Mouse (Mus musculus): ENCODE data around the gene Chd5. TPM values are rescaled to one million over a fixed set of nuclear protein-coding genes. Genes with fewer than 3 reads are reported as not detected.

The Chd5 gene
- polyA plus RNA-seq, 1 experiment from 2014 or later = 0.03 TPM

GRCm38 (mm10) chr4:152355672-152356071 is 17.2 kb downstream of the Chd5 start:
- Histone ChIP-seq H3K36me3 (ENCODE audit: inconsistent target) (no peaks in the 10 kb centered on the region), H3K79me2 (ENCODE audit: inconsistent target) (no peaks in the 10 kb centered on the region), H3K4me3 (ENCODE audit: inconsistent target) (no peak overlapping the region), H3K27ac (no peak overlapping the region)
- WGBS (ENCODE audit: missing documents) = 90% methylated on average over 7 of the region's 7 CpGs

GRCm38 (mm10) chr4:152359700-152360099 is 21.2 kb downstream of the Chd5 start:
- Histone ChIP-seq H3K4me3 (ENCODE audit: inconsistent target) (no peak overlapping the region), H3K79me2 (ENCODE audit: inconsistent target) (no peaks in the 10 kb centered on the region), H3K36me3 (ENCODE audit: inconsistent target) (no peaks in the 10 kb centered on the region), H3K27ac (no peak overlapping the region)
- 26% methylated on average over 10 of the region's 11 CpGs for WGBS (ENCODE audit: missing documents)

DNA sequence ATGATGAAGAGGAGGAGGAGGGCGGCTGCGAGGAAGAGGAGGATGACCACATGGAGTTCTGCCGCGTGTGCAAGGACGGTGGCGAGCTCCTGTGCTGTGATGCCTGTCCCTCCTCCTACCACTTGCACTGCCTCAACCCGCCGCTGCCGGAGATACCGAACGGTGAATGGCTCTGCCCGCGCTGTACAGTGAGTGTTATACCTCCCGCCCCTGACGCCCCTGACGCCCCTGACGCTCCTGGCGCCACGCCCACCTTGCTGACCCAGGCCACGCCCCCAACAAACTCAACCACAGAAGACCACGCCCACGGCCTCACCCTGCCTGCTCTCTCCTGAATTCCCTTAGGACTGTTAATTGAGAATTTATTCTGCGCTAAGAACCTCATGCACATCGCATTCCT is 22.4 kb downstream of the Chd5 start:
- H3K4me3 ChIP-seq (ENCODE audit: inconsistent target) = no peak overlapping the region
- H3K36me3 ChIP-seq (ENCODE audit: inconsistent target) = no peaks in the 10 kb centered on the region
- no peak overlapping the region for H3K27ac ChIP-seq
- H3K79me2 ChIP-seq (ENCODE audit: inconsistent target) = no peaks in the 10 kb centered on the region
- WGBS (ENCODE audit: missing documents) = 19% methylated on average over 24 of the region's 24 CpGs

- 6% methylated on average over 9 of the region's 9 CpGs for WGBS (ENCODE audit: missing documents)
- no peak overlapping the region for H3K4me3 ChIP-seq (ENCODE audit: inconsistent target)
- H3K79me2 ChIP-seq (ENCODE audit: inconsistent target) = no peaks in the 10 kb centered on the region
- H3K36me3 ChIP-seq (ENCODE audit: inconsistent target) = no peaks in the 10 kb centered on the region
- peak overlapping the region; percentile 59 for H3K27ac ChIP-seq
These were observed 23.7 kb downstream of the Chd5 start for GRCm38 (mm10) chr4:152362180-152362579.

- no peak overlapping the region for H3K27ac ChIP-seq
- H3K36me3 ChIP-seq (ENCODE audit: inconsistent target) = no peaks in the 10 kb centered on the region
- H3K4me3 ChIP-seq (ENCODE audit: inconsistent target) = no peak overlapping the region
- H3K79me2 ChIP-seq (ENCODE audit: inconsistent target) = no peaks in the 10 kb centered on the region
- WGBS (ENCODE audit: missing documents) = 88% methylated on average over 7 of the region's 7 CpGs
These were observed 26.8 kb downstream of the Chd5 start for GRCm38 (mm10) chr4:152365228-152365627.

GRCm38 (mm10) chr4:152382528-152383252 is 44.2 kb downstream of the Chd5 start:
- H3K4me3 ChIP-seq (ENCODE audit: inconsistent target) = no peak overlapping the region
- WGBS (ENCODE audit: missing documents) = 79% methylated on average over 17 of the region's 17 CpGs
- no peaks in the 10 kb centered on the region for H3K79me2 ChIP-seq (ENCODE audit: inconsistent target)
- no peak overlapping the region for H3K27ac ChIP-seq
- no peaks in the 10 kb centered on the region for H3K36me3 ChIP-seq (ENCODE audit: inconsistent target)

DNA sequence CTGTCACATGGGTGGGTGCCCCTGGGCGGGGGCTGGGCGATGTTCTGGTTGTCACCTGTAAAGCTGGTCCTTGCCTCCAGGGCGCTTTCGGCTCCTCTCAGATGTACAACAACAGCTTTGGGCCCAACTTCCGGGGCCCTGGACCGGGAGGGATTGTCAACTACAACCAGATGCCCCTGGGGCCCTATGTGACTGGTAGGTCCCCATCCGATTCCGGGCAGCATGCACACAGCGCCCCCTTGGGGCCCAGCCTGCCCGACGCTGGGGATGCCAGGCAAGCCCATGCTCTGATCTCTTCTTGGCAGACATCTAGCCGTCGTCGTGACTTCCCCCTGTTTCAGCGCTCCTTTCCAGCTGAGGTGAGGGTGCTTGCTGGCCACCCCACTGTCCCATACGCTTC is 47.2 kb downstream of the Chd5 start:
- WGBS (ENCODE audit: missing documents) = 39% methylated on average over 16 of the region's 16 CpGs
- Histone ChIP-seq H3K79me2 (ENCODE audit: inconsistent target) (no peaks in the 10 kb centered on the region), H3K4me3 (ENCODE audit: inconsistent target) (no peak overlapping the region), H3K36me3 (ENCODE audit: inconsistent target) (no peaks in the 10 kb centered on the region), H3K27ac (no peak overlapping the region)

DNA sequence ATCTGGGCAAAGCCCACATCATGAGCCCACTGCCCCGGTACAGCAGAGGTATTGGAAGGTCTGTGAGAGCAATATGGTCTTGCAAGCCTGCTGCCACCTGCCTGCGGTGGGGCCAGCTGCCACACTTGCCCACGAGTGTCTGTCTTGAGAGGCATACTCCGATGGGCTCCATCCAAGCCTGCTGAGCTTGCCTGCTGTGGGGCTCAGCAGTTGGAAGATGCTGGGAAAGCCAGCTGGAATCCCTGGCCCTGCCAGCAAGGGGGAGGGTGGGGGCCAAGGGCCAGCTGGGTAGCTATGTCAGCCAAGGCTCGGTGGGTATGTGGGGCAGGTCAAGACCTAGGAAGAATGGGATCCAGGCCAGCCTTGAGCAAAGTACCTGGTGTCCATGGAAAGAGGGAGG is 53.7 kb downstream of the Chd5 start:
- 85% methylated on average over 5 of the region's 5 CpGs for WGBS (ENCODE audit: missing documents)
- no peaks in the 10 kb centered on the region for H3K79me2 ChIP-seq (ENCODE audit: inconsistent target)
- no peak overlapping the region for H3K27ac ChIP-seq
- H3K36me3 ChIP-seq (ENCODE audit: inconsistent target) = peaks cover 39% of the 10 kb centered on the region
- no peak overlapping the region for H3K4me3 ChIP-seq (ENCODE audit: inconsistent target)

DNA sequence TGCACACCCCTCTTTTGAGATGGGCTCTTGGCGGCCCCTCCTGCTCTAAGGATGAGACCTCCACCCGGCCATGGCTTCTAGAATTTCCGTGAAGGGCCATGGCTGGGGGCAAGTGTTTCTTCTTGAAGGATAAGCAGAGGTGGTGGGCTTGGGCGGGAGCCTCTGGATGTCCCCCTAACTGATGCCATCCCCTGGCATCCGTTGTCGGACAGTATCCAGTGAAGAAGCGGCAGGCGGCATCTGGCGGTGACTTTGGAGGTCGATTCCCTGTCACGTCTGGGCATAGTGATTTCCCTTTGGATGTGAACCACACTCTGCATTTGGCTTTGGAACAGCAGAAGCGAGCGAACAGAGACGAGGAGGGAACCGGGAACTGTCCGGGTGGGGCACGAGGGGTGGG is 54.2 kb downstream of the Chd5 start:
- WGBS (ENCODE audit: missing documents) = 95% methylated on average over 17 of the region's 17 CpGs
- Histone ChIP-seq H3K36me3 (ENCODE audit: inconsistent target) (peaks cover 41% of the 10 kb centered on the region), H3K79me2 (ENCODE audit: inconsistent target) (no peaks in the 10 kb centered on the region), H3K4me3 (ENCODE audit: inconsistent target) (no peak overlapping the region), H3K27ac (no peak overlapping the region)

DNA sequence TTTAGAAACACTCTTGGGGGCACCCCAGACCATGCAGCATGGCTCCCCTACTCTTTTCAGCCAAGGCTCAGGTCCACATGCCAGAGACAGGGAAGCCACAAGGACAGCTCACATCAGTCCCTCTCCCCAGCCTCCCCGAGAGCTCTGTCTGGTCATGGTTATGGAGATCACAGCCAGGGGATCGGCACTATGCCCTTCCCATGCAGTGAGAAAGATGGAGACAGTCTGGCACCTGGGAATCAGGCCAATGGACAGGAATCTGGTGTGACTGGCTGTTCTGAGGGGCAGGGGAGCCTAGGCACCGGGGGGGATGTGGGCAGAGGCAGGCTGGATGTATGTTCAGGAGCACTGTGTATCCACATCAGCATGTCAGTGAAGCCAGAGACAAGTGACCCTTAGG is 60.5 kb downstream of the Chd5 start:
- no peaks in the 10 kb centered on the region for H3K79me2 ChIP-seq (ENCODE audit: inconsistent target)
- H3K36me3 ChIP-seq (ENCODE audit: inconsistent target) = peaks cover 46% of the 10 kb centered on the region
- WGBS (ENCODE audit: missing documents) = 76% methylated on average over 2 of the region's 3 CpGs
- no peak overlapping the region for H3K27ac ChIP-seq
- H3K4me3 ChIP-seq (ENCODE audit: inconsistent target) = no peak overlapping the region

- WGBS (ENCODE audit: missing documents) = 92% methylated on average over 6 of the region's 6 CpGs
- Histone ChIP-seq H3K27ac (no peak overlapping the region), H3K36me3 (ENCODE audit: inconsistent target) (peaks cover 35% of the 10 kb centered on the region; the same call in 1 of the 2 replicates), H3K4me3 (ENCODE audit: inconsistent target) (no peak overlapping the region), H3K79me2 (ENCODE audit: inconsistent target) (no peaks in the 10 kb centered on the region)
These were observed 66.7 kb downstream of the Chd5 start for GRCm38 (mm10) chr4:152405143-152405542.

GRCm38 (mm10) chr4:152405671-152406201 is 67.3 kb downstream of the Chd5 start:
- 97% methylated on average over 7 of the region's 7 CpGs for WGBS (ENCODE audit: missing documents)
- H3K4me3 ChIP-seq (ENCODE audit: inconsistent target) = no peak overlapping the region
- H3K27ac ChIP-seq = no peak overlapping the region
- peaks cover 37% of the 10 kb centered on the region; the same call in 1 of the 2 replicates for H3K36me3 ChIP-seq (ENCODE audit: inconsistent target)
- H3K79me2 ChIP-seq (ENCODE audit: inconsistent target) = no peaks in the 10 kb centered on the region

GRCm38 (mm10) chr4:152406531-152406930 is 68.1 kb downstream of the Chd5 start:
- 93% methylated on average over 8 of the region's 8 CpGs for WGBS (ENCODE audit: missing documents)
- no peak overlapping the region for H3K27ac ChIP-seq
- peaks cover 42% of the 10 kb centered on the region; the same call in 1 of the 2 replicates for H3K36me3 ChIP-seq (ENCODE audit: inconsistent target)

DNA sequence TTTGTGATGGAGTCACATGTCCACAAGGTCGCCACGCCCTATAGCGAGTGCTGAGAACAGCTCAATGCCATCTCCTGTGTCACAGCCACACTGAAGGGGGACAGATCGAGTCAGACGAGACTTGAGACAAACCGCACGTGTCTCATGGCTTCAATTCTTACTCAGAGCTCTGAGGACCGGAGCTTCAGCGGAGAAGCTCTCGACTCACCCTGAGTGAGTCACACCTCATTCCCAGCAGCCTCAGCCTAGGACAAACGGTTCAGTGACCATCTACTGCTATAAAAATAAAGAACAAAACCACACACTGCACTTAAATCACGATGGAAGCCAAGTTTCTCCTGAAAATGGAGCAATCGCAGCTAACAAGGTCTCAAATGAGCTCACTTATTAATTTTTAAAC is 72.5 kb downstream of the Chd5 start:
- H3K4me3 ChIP-seq (ENCODE audit: inconsistent target) = no peak overlapping the region
- H3K79me2 ChIP-seq (ENCODE audit: inconsistent target) = no peaks in the 10 kb centered on the region; the same call in 1 of the 2 replicates
- H3K27ac ChIP-seq = no peak overlapping the region
- WGBS (ENCODE audit: missing documents) = 85% methylated on average over 13 of the region's 13 CpGs
- peaks cover 31% of the 10 kb centered on the region; the same call in 1 of the 2 replicates for H3K36me3 ChIP-seq (ENCODE audit: inconsistent target)

More at GRCm38 (mm10) chr4:152406531-152406930, 68.1 kb downstream of the Chd5 start:
- Histone ChIP-seq H3K79me2 (ENCODE audit: inconsistent target) (no peaks in the 10 kb centered on the region), H3K4me3 (ENCODE audit: inconsistent target) (no peak overlapping the region)

DNA sequence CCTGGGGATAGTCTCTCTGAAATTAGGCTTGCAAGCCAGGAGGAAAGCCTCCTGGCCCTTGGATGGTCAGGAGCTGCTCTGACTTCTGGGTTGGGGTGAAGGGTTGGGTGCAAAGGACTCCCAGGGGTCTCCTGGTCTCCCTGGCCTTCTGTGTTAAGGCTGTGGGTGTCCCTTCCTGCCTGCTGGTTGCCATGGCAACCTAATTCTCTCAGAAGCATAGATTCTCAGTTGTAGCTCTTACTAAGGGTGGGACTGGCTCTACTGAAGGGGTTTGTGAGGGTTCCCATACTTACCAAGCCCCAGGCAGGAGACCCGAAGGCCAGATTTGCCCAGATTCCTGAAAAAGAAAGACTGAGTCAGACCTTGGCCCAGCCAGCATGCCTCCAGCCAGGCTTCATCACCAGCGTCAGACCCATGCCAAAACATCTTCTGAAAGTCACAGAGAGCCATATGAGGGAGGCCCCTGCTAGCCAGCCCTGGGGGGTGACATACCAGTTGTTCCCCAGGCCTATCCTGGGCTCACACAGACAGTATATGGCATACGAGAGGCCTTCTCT is 74.2 kb downstream of the Chd5 start:
- H3K4me3 ChIP-seq (ENCODE audit: inconsistent target) = no peak overlapping the region
- H3K79me2 ChIP-seq (ENCODE audit: inconsistent target) = peaks cover 16% of the 10 kb centered on the region; the same call in 1 of the 2 replicates
- H3K27ac ChIP-seq = no peak overlapping the region
- 94% methylated on average over 3 of the region's 3 CpGs for WGBS (ENCODE audit: missing documents)
- H3K36me3 ChIP-seq (ENCODE audit: inconsistent target) = peaks cover 24% of the 10 kb centered on the region; the same call in 1 of the 2 replicates

Data from macrophage (primary cell).